Mouse (Mus musculus): ENCODE data around the gene Axin2.

DNA sequence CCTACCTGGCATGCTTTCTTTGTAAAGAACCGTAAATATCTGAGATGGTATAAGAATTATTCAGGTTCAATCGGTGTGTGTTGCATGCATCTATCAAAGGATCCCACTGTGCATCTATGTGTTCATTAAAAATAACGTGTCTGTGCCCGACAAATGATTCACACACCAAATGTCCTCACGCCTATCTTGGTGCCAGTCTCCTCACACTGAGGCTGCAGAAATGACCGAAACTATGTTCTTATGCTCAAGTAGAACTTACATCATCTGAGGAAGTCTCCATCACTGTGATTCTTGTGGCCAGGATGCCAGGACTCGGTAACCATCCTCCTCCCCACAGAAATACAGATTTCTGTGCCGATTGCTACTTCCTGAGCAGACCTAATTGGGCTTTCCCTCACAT is 60.9 kb downstream of the Axin2 start:
- TF ChIP-seq POLR2A (IDR thresholded peaks at IDR 0.05; ENCODE audit: low read depth, low read length) (no peak), ETS1 (conservative IDR thresholded peaks at IDR 0.05; ENCODE audit: low read depth, low read length) (no peak), NELFE (IDR thresholded peaks at IDR 0.05; ENCODE audit: low read depth, low read length) (no peak), MAZ (IDR thresholded peaks at IDR 0.05; ENCODE audit: low read depth, low read length) (no peak), CTCF (conservative IDR thresholded peaks at IDR 0.05 in 1 of 2, IDR thresholded peaks at IDR 0.05 in 1 of 2; ENCODE audit: low read depth in 2 of 2, low read length in 2 of 2) (no peak), RCOR1 (conservative IDR thresholded peaks at IDR 0.05; ENCODE audit: low read depth, low read length) (no peak), MEF2A (IDR thresholded peaks at IDR 0.05; ENCODE audit: borderline replicate concordance, low read depth, low read length) (no peak), NRF1 (IDR thresholded peaks at IDR 0.05; ENCODE audit: low read depth, low read length) (no peak), MAX (IDR thresholded peaks at IDR 0.05; ENCODE audit: low read length) (no peak), EP300 (IDR thresholded peaks at IDR 0.05; ENCODE audit: low read length) (no peak), MAFK (IDR thresholded peaks at IDR 0.05; ENCODE audit: insufficient replicate concordance, low read length) (no peak), SMC3 (IDR thresholded peaks at IDR 0.05; ENCODE audit: low read depth, low read length) (no peak), CHD2 (IDR thresholded peaks at IDR 0.05; ENCODE audit: low read length) (no peak)
